Mouse (Mus musculus) spleen, adult 2 months (tissue): ENCODE results near the gene Otop3.

Experiments used
- CTCF ChIP-seq: fragments of 200-500 bp; IDR thresholded peaks from 2 replicates; pipeline ENCODE4 v1.5.1; 2011; ENCODE audit warnings: mild to moderate bottlenecking, inconsistent platforms; ENCODE audit not compliant: insufficient read depth, insufficient read length, insufficient replicate concordance; ENCODE audit errors: extremely low read depth
- POLR2A ChIP-seq: fragments of 200-500 bp; IDR thresholded peaks from 2 replicates; pipeline ENCODE4 v1.6.1; 2011; ENCODE audit warnings: low read depth, low read length, inconsistent platforms

DNA sequence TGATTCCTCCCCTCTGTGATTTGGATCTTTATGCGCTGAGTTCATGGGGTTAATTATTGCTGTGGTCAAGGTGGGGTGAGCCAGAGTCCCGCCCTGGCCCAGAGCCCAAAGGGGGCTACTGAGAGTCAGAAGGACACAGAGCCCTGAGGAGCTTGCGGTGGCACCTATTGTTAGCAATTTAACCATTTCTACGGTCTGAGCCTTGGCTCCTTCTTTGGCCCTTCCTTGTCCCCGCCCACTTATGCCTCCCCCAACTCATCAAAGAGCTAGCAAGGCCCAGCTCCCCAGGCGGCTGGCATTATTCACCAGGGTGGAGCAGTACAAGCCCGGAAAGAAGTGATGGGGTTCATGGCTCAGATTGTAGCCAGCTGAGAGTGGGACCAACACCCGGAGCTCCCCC is 27.7 kb upstream of the Otop3 start, which contains the start of gene Otop2:
- TF ChIP-seq CTCF, result no peak
- TF ChIP-seq POLR2A, result no peak
